Comparison of ENCODE assay signal across 22 mouse cellular contexts in genomic region chr11:22736521-22737225, GRCm38 (mm10).
"Had no signal": no experiment of that assay in that cellular context is flagged by ENCODE, and none has a peak within 500 bp of the region (broad histone marks: within the 10 kb centered on the region; RNA-seq: fewer than 3 reads in every experiment).

No protein-coding gene starts in this region.

- H3K4me1 ChIP-seq: kidney, embryonic 15.5 days; limb, embryonic 10.5 days; limb, embryonic 13.5 days; liver, embryonic 13.5 days; midbrain, embryonic 15.5 days; neural tube, embryonic 12.5 days; neural tube, embryonic 15.5 days had no signal

- H3K36me3 ChIP-seq: kidney, embryonic 15.5 days; limb, embryonic 10.5 days; limb, embryonic 13.5 days; liver, embryonic 13.5 days; midbrain, embryonic 12.5 days; midbrain, embryonic 15.5 days; neural tube, embryonic 12.5 days; neural tube, embryonic 15.5 days; stomach, embryonic 15.5 days had no signal

- H3K27ac ChIP-seq: kidney, embryonic 15.5 days; layer of hippocampus, adult 2 months; limb, embryonic 10.5 days; limb, embryonic 13.5 days; liver, embryonic 13.5 days; macrophage; midbrain, embryonic 12.5 days; midbrain, embryonic 15.5 days; neural tube, embryonic 12.5 days; neural tube, embryonic 15.5 days; stomach, embryonic 15.5 days had no signal

- DNase-seq: kidney, adult 8-10 months; kidney, postnatal 14 days; kidney, postnatal 4 days; layer of hippocampus, adult 9-11 months; liver; liver, embryonic 13.5 days; lung, embryonic 14.5 days; retina, postnatal 1 day; right cerebral cortex, postnatal 25 days; spleen, adult 18-20 months; thymus, postnatal 25 days had no signal

- H3K27me3 ChIP-seq: kidney, embryonic 15.5 days; limb, embryonic 13.5 days; liver, embryonic 13.5 days; midbrain, embryonic 15.5 days; neural tube, embryonic 12.5 days; neural tube, embryonic 15.5 days; stomach, embryonic 15.5 days had no signal

- H3K4me3 ChIP-seq: kidney, embryonic 15.5 days; layer of hippocampus, adult 2 months; limb, embryonic 10.5 days; limb, embryonic 13.5 days; liver, embryonic 13.5 days; midbrain, embryonic 12.5 days; midbrain, embryonic 15.5 days; neural tube, embryonic 12.5 days; neural tube, embryonic 15.5 days; stomach, embryonic 15.5 days had no signal

- ATAC-seq: lung, postnatal 0 days; midbrain, embryonic 15.5 days had no signal

- H3K4me2 ChIP-seq: kidney, embryonic 15.5 days; limb, embryonic 13.5 days; liver, embryonic 13.5 days; lung, embryonic 14.5 days; midbrain, embryonic 12.5 days; midbrain, embryonic 15.5 days; neural tube, embryonic 12.5 days; neural tube, embryonic 15.5 days; stomach, embryonic 15.5 days had no signal

- H3K9me3 ChIP-seq: kidney, embryonic 15.5 days; limb, embryonic 10.5 days; limb, embryonic 13.5 days; liver, embryonic 13.5 days; midbrain, embryonic 12.5 days; midbrain, embryonic 15.5 days; neural tube, embryonic 12.5 days; neural tube, embryonic 15.5 days; stomach, embryonic 15.5 days had no signal

- H3K9ac ChIP-seq: kidney, embryonic 15.5 days; limb, embryonic 13.5 days; liver, embryonic 13.5 days; lung, embryonic 14.5 days; midbrain, embryonic 12.5 days; midbrain, embryonic 15.5 days; neural tube, embryonic 12.5 days; neural tube, embryonic 15.5 days; stomach, embryonic 15.5 days had no signal
